Mouse (Mus musculus) CH12.LX (cell line): Measurements from ENCODE around the gene Tbc1d9b. TPM values are rescaled to one million over a fixed set of nuclear protein-coding genes. Genes with fewer than 3 reads are reported as not detected.
A peak's percentile ranks its signal among the peaks of the same experiment; 100 is the strongest.

ENCODE experiments used
- DNase-seq: peaks from one replicate; pipeline ENCODE4 v3.0.0-alpha.2; 2013; ENCODE audit errors: extremely low read depth
- H3K27ac ChIP-seq: 2 replicates; pipeline ENCODE4 v1.5.1; 2012; ENCODE audit warnings: low read depth, mild to moderate bottlenecking, control low read depth, moderate library complexity; ENCODE audit not compliant: insufficient read depth
- H3K27me3 ChIP-seq: replicated peaks from 2 replicates; pipeline ENCODE3; 2012; ENCODE audit warnings: inconsistent platforms
- H3K36me3 ChIP-seq, 2 experiments: replicated peaks in 1 of 2; 2 replicates each; pipeline versions ENCODE3 to v1.6.1; 2012; ENCODE audit warnings: inconsistent platforms in 1 of 2, low read length in 1 of 2, mild to moderate bottlenecking in 1 of 2, mixed read lengths in 1 of 2, moderate library complexity in 1 of 2; ENCODE audit not compliant: control insufficient read depth in 1 of 2, insufficient read depth in 1 of 2
- H3K4me1 ChIP-seq, 2 experiments: 2 replicates each; pipeline ENCODE4 v1.6.1; 2012; ENCODE audit warnings: inconsistent platforms in 1 of 2, moderate library complexity in 1 of 2; ENCODE audit not compliant: insufficient read depth in 2 of 2, control insufficient read depth in 1 of 2
- H3K4me2 ChIP-seq: 2 replicates; pipeline ENCODE4 v1.6.1; 2012; ENCODE audit warnings: low read depth, mild to moderate bottlenecking, control low read depth; ENCODE audit not compliant: poor library complexity, insufficient read depth, severe bottlenecking
- H3K4me3 ChIP-seq, 3 experiments: fragments of 150-350 bp in 1 of 3; sonication (generic) in 1 of 3; replicated peaks in 1 of 3; 2 replicates each; pipeline versions ENCODE3 to v1.5.1; 2011 to 2012; ENCODE audit warnings: low read depth in 2 of 3, low read length in 2 of 3, mild to moderate bottlenecking in 2 of 3, moderate library complexity in 2 of 3, control low read depth in 1 of 3, improper control_type of control experiment in 1 of 3, inconsistent platforms in 1 of 3, mixed read lengths in 1 of 3; ENCODE audit not compliant: poor library complexity in 1 of 3
- H3K79me2 ChIP-seq: replicated peaks from 2 replicates; pipeline ENCODE4 v1.6.1; 2012; ENCODE audit warnings: mild to moderate bottlenecking, moderate library complexity; ENCODE audit not compliant: control insufficient read depth, poor library complexity, insufficient read depth, severe bottlenecking; ENCODE audit errors: extremely low read depth
- H3K9ac ChIP-seq: 2 replicates; pipeline ENCODE4 v1.6.1; 2012; ENCODE audit warnings: low read depth, mild to moderate bottlenecking, control low read depth, moderate library complexity; ENCODE audit not compliant: insufficient read depth
- H3K9me3 ChIP-seq: replicated peaks from 2 replicates; pipeline ENCODE3; 2012; ENCODE audit warnings: low read length, inconsistent platforms, mixed read lengths
- CTCF ChIP-seq, 2 experiments: IDR thresholded peaks in 1 of 2; conservative IDR thresholded peaks in 1 of 2; 2 replicates each; pipeline ENCODE4 v1.5.1; 2011 to 2012; ENCODE audit warnings: low read depth in 2 of 2, low read length in 2 of 2, improper control_type of control experiment in 1 of 2, inconsistent platforms in 1 of 2, mild to moderate bottlenecking in 1 of 2, moderate library complexity in 1 of 2
- ETS1 ChIP-seq: conservative IDR thresholded peaks from 2 replicates; pipeline ENCODE4 v1.6.1; 2012; ENCODE audit warnings: low read depth, mild to moderate bottlenecking, inconsistent platforms, low read length, improper control_type of control experiment, moderate library complexity
- GABPA ChIP-seq: IDR thresholded peaks from 2 replicates; pipeline ENCODE4 v1.6.1; 2012; ENCODE audit warnings: low read depth, low read length, improper control_type of control experiment, inconsistent platforms; ENCODE audit not compliant: insufficient replicate concordance
- MAZ ChIP-seq: IDR thresholded peaks from 2 replicates; pipeline ENCODE4 v1.6.1; 2012; ENCODE audit warnings: low read depth, mild to moderate bottlenecking, inconsistent platforms, low read length, improper control_type of control experiment, moderate library complexity
- MEF2A ChIP-seq: IDR thresholded peaks from 2 replicates; pipeline ENCODE4 v1.6.1; 2014; ENCODE audit warnings: low read depth, mild to moderate bottlenecking, inconsistent platforms, low read length, improper control_type of control experiment, borderline replicate concordance
- MXI1 ChIP-seq: IDR thresholded peaks from 2 replicates; pipeline ENCODE4 v1.6.1; 2011; ENCODE audit warnings: mild to moderate bottlenecking, low read depth, low read length, improper control_type of control experiment
- NELFE ChIP-seq: IDR thresholded peaks from 2 replicates; pipeline ENCODE4 v1.6.1; 2011; ENCODE audit warnings: low read depth, low read length, improper control_type of control experiment
- PAX5 ChIP-seq: IDR thresholded peaks from 2 replicates; pipeline ENCODE4 v1.6.1; 2012; ENCODE audit warnings: low read length, inconsistent platforms, mixed read lengths
- POLR2A ChIP-seq: IDR thresholded peaks from 2 replicates; pipeline ENCODE4 v1.6.1; 2011; ENCODE audit warnings: low read depth, mild to moderate bottlenecking, improper control_type of control experiment, low read length
- POLR2AphosphoS2 ChIP-seq: IDR thresholded peaks from 2 replicates; pipeline ENCODE4 v1.6.1; 2011; ENCODE audit warnings: low read depth, low read length, improper control_type of control experiment
- USF2 ChIP-seq: conservative IDR thresholded peaks from 2 replicates; pipeline ENCODE4 v1.6.1; 2011; ENCODE audit warnings: low read depth, low read length, improper control_type of control experiment
- dilution Hi-C: fragments of 300-500 bp; cut with MboI; formaldehyde crosslinking; loops from 2 replicates; pipeline ENCODE4 v1.14.3; 2020; ENCODE audit warnings: low sequenced_read_pairs; ENCODE audit not compliant: extremely low pct_unique_long_range_greater_than_20kb, extremely low pct_ligation_motif_present
- in situ Hi-C: fragments of 300-500 bp; cut with MboI; formaldehyde crosslinking; loops from 3 replicates; pipeline ENCODE4 v1.14.3; 2019; ENCODE audit warnings: low sequenced_read_pairs, low pct_ligation_motif_present, low pct_unique_long_range_greater_than_20kb, mixed read lengths
- polyA plus RNA-seq: library from polyadenylated mRNA; unstranded; fragments of >175 nt; gene quantifications from 2 replicates; pipeline ENCODE4 v1.2.1, GENCODE M21; 2012; ENCODE audit warnings: low read depth; ENCODE audit not compliant: insufficient read length
- total RNA-seq, 2 experiments: library from RNA; depleted of rRNA; stranded (reverse); fragments of 300-350 nt in 1 of 2; fragments of >200 nt in 1 of 2; gene quantifications; 2 replicates each; pipeline ENCODE4 v1.2.3; 2012 to 2014

Tbc1d9b gene
- total and polyA plus RNA-seq, 3 experiments, result 14.1 to 28.6 (median 27.9) TPM

DNA sequence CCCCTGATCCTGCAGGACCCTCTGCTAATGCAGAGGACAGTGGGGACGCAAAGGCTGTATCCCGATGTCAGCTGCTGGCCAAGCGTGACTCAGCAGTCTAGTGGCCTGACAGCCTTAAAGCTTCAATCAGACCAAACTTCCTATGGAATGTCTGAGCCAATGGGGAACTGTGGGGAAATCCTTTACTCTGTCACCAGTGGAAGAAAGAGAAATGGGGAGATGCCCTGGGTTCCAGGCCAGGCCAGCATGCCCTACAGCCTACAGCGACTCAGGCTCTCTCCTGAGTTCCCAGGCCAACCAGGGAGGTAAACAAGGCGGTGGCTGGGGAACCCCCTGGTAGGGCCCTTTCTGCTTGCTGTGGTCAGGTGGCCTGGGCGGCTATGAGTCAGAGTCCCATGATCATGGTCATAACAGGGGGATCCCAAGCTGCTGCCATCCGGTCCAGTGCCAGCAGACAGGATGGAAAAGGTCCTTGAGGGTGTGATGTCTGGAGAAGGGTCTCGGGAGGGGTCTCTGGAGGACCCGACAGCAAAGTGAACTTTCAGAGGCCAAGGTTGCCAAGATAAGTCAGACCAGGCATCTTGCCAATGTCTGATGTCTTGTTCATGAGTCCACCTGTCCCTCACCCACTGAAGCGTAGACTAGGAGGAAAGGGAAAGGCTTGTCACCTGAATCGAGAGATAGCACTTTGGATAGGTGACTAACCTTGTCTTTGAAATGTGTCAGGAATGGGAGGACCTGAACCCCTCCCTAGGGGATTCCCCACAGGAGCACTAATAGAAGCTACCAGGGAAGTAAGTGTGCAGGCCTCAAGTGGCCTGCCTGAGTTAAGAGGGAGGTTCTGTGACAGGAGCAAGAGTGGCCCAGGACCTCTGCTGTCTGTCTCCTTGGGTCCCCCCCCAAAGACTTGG, 81.9 kb downstream of the Tbc1d9b start (continued):
- TF ChIP-seq GABPA (peak; percentile 13; the same call in 1 of the 2 replicates), MEF2A (peak; percentile 95), POLR2AphosphoS2 (no peak), PAX5 (no peak), MXI1 (peak; percentile 70), ETS1 (peak; percentile 98), CTCF (conservative IDR thresholded peaks at IDR 0.05 in 1 of 2, IDR thresholded peaks at IDR 0.05 in 1 of 2; ENCODE audit: low read depth in 2 of 2, low read length in 2 of 2) (no peak), NELFE (peak; percentile 27; the same call in 1 of the 2 replicates), MAZ (peak; percentile 66), POLR2A (peak; percentile 42)

DNA sequence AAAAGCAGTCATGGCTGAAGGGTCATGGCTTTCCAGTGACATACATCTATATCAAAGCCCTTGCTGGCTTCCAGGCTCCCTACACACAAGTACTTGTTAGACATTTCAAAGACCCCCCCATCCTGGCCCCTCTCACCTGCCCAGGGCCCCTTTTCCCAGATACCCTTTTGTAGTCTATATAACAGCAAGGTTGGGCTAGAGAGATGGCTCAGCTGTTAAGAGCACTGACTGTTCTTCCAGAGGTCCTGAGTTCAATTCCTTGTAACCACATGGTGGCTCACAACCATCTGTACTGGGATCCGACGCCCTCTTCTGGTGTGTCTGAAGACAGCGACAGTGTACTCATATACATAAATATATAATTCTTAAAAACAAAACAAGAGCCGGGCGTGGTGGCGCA, 83.4 kb downstream of the Tbc1d9b start:
- Histone ChIP-seq H3K36me3 (peaks cover 0 to 8% of the 10 kb centered on the region in 2 experiments), H3K4me3 (no peak overlapping the region), H3K79me2 (peaks cover 9% of the 10 kb centered on the region), H3K27ac (no peak overlapping the region), H3K4me2 (no peak overlapping the region), H3K9ac (no peak overlapping the region), H3K4me1 (peaks cover 27 to 62% of the 10 kb centered on the region in 2 experiments), H3K27me3 (no peaks in the 10 kb centered on the region), H3K9me3 (no peaks in the 10 kb centered on the region)
- TF ChIP-seq CTCF (conservative IDR thresholded peaks at IDR 0.05 in 1 of 2, IDR thresholded peaks at IDR 0.05 in 1 of 2; ENCODE audit: low read depth in 2 of 2, low read length in 2 of 2), result peak in 1 of 2 experiments; percentile 25; a peak in 1 of 4 replicates
- TF ChIP-seq PAX5, result no peak
- dilution Hi-C loops, result no loop called here
- in situ Hi-C loops, result loop anchor here (5.0 kb wide), 1 partner anchor 37 kb away; no protein-coding TSS in a partner anchor
- no peak for DNase-seq

DNA sequence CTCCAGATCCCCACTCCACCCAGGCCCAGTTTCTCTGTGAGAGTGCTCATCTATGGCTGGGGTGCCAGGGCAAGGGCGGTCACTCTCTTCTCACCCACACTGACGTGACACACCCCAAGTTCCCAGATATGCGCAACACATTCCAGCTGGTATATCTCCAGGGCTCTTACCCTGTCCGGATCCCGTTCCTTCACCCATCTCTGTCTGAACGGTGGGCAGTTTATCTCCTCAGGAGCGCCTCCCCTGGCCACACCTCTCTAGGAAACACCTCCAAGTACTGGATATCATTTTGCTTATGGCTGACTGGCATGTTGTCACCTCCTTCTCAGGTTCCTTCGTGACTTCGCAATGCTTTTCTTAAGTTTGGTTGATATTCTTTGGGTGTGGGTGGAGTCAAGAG, 84.4 kb downstream of the Tbc1d9b start:
- no peak overlapping the region for H3K4me2 ChIP-seq
- dilution Hi-C loops, result no loop called here
- no peak for DNase-seq
- peaks cover 0 to 12% of the 10 kb centered on the region in 2 experiments for H3K36me3 ChIP-seq
- H3K79me2 ChIP-seq, result no peaks in the 10 kb centered on the region
- H3K9ac ChIP-seq, result no peak overlapping the region
- no peak overlapping the region for H3K4me3 ChIP-seq
- no peak overlapping the region for H3K27ac ChIP-seq
- no peaks in the 10 kb centered on the region for H3K27me3 ChIP-seq
- in situ Hi-C loops, result no loop called here
- H3K4me1 ChIP-seq, result peaks cover 27 to 66% of the 10 kb centered on the region in 2 experiments
- TF ChIP-seq CTCF (conservative IDR thresholded peaks at IDR 0.05 in 1 of 2, IDR thresholded peaks at IDR 0.05 in 1 of 2; ENCODE audit: low read depth in 2 of 2, low read length in 2 of 2), result 0 out of 4 replicates have a peak, but pooled peaks of 1 of the 2 experiments have one; percentile 0
- no peak for TF ChIP-seq USF2
- H3K9me3 ChIP-seq, result no peaks in the 10 kb centered on the region
